Mouse (Mus musculus) hindbrain, embryonic 12.5 days (tissue): ENCODE results near the gene Txnrd1. TPM values are rescaled to one million over a fixed set of nuclear protein-coding genes. Genes with fewer than 3 reads are reported as not detected.

Experiments used
- ATAC-seq: fragments of 200-750 bp; cut with Nextera tagmentation; 2 replicates; pipeline ENCODE4 v1.8.0; 2017; ENCODE audit warnings: moderate TSS enrichment; ENCODE audit not compliant: low FRiP score
- H3K27ac ChIP-seq: fragments of 300-500 bp; sonication (generic); 2 replicates; pipeline ENCODE4 v1.5.1; 2016; ENCODE audit warnings: mild to moderate bottlenecking
- H3K27me3 ChIP-seq: fragments of 300-500 bp; sonication (generic); 2 replicates; pipeline ENCODE4 v1.6.1; 2016; ENCODE audit warnings: mild to moderate bottlenecking
- H3K36me3 ChIP-seq: fragments of 300-500 bp; sonication (generic); 2 replicates; pipeline ENCODE4 v1.6.1; 2016; ENCODE audit warnings: mild to moderate bottlenecking
- H3K4me1 ChIP-seq: fragments of 300-500 bp; sonication (generic); 2 replicates; pipeline ENCODE4 v1.6.1; 2016
- H3K4me2 ChIP-seq: fragments of 300-500 bp; sonication (generic); replicated peaks from 2 replicates; pipeline ENCODE4 v1.6.1; 2016; ENCODE audit warnings: mild to moderate bottlenecking
- H3K4me3 ChIP-seq: fragments of 300-500 bp; sonication (generic); 2 replicates; pipeline ENCODE4 v1.5.1; 2016; ENCODE audit warnings: mild to moderate bottlenecking
- H3K9ac ChIP-seq: fragments of 300-500 bp; sonication (generic); 2 replicates; pipeline ENCODE4 v1.6.1; 2016; ENCODE audit warnings: mild to moderate bottlenecking, moderate library complexity
- H3K9me3 ChIP-seq: fragments of 300-500 bp; sonication (generic); replicated peaks from 2 replicates; pipeline ENCODE4 v1.6.1; 2016; ENCODE audit warnings: mild to moderate bottlenecking
- whole genome bisulfite sequencing: fragments of 180-500 bp; shearing (Covaris S2); methylation state at CpG from one replicate; pipeline ENCODE4 v1.1.7; 2016; 5-methylcytosine and 5-hydroxymethylcytosine counted together
- polyA plus RNA-seq: library from polyadenylated mRNA; unstranded; fragments of >200 nt; fragmentation: Nextera tagmentation; extraction: Ambion mirVana; gene quantifications from 2 replicates; pipeline ENCODE4 v1.2.1, GENCODE M21; 2016

Txnrd1 gene
- polyA plus RNA-seq, 1 experiment from 2014 or later, result 155 TPM

GRCm38 (mm10) chr10:82876076-82876796 is 42.5 kb downstream of the Txnrd1 start:
- Histone ChIP-seq H3K9me3 (no peaks in the 10 kb centered on the region), H3K4me2 (no peak overlapping the region), H3K4me1 (peaks cover 5% of the 10 kb centered on the region; the same call in 1 of the 2 replicates), H3K4me3 (no peak overlapping the region), H3K27ac (no peak overlapping the region), H3K36me3 (peaks cover 68% of the 10 kb centered on the region), H3K9ac (no peak overlapping the region), H3K27me3 (no peaks in the 10 kb centered on the region)
- WGBS, result 81% methylated on average over 16 of the region's 16 CpGs
- ATAC-seq, result no peak

- Histone ChIP-seq H3K27me3 (no peaks in the 10 kb centered on the region), H3K9ac (no peak overlapping the region), H3K36me3 (peaks cover 90% of the 10 kb centered on the region), H3K27ac (no peak overlapping the region), H3K4me1 (no peaks in the 10 kb centered on the region; the same call in 1 of the 2 replicates), H3K9me3 (no peaks in the 10 kb centered on the region), H3K4me3 (no peak overlapping the region), H3K4me2 (no peak overlapping the region)
- 96% methylated on average over 6 of the region's 6 CpGs for WGBS
- ATAC-seq, result no peak
Observed at GRCm38 (mm10) chr10:82887354-82887753, 53.6 kb downstream of the Txnrd1 start.

GRCm38 (mm10) chr10:82888576-82888975 is 54.8 kb downstream of the Txnrd1 start:
- Histone ChIP-seq H3K4me3 (no peak overlapping the region), H3K9me3 (no peaks in the 10 kb centered on the region), H3K9ac (no peak overlapping the region), H3K27ac (no peak overlapping the region), H3K4me2 (no peak overlapping the region), H3K4me1 (peaks cover 7% of the 10 kb centered on the region), H3K27me3 (no peaks in the 10 kb centered on the region), H3K36me3 (peaks cover 89% of the 10 kb centered on the region)
- WGBS, result 86% methylated on average over 8 of the region's 8 CpGs
- ATAC-seq, result no peak

GRCm38 (mm10) chr10:82889447-82889973 is 55.8 kb downstream of the Txnrd1 start:
- H3K4me2 ChIP-seq, result no peak overlapping the region
- H3K27ac ChIP-seq, result no peak overlapping the region
- no peaks in the 10 kb centered on the region for H3K9me3 ChIP-seq
- no peaks in the 10 kb centered on the region for H3K27me3 ChIP-seq
- WGBS, result 87% methylated on average over 9 of the region's 9 CpGs
- peaks cover 10% of the 10 kb centered on the region for H3K4me1 ChIP-seq
- peaks cover 83% of the 10 kb centered on the region for H3K36me3 ChIP-seq
- ATAC-seq, result no peak
- no peak overlapping the region for H3K4me3 ChIP-seq
- H3K9ac ChIP-seq, result no peak overlapping the region

- Histone ChIP-seq H3K4me2 (no peak overlapping the region), H3K9me3 (no peaks in the 10 kb centered on the region), H3K4me1 (peaks cover 10% of the 10 kb centered on the region), H3K36me3 (peaks cover 79% of the 10 kb centered on the region), H3K4me3 (no peak overlapping the region), H3K27ac (no peak overlapping the region), H3K27me3 (no peaks in the 10 kb centered on the region), H3K9ac (no peak overlapping the region)
- WGBS, result 77% methylated on average over 2 of the region's 2 CpGs
- no peak for ATAC-seq
Observed at GRCm38 (mm10) chr10:82890936-82891335, 57.2 kb downstream of the Txnrd1 start.

GRCm38 (mm10) chr10:82891427-82891826 is 57.7 kb downstream of the Txnrd1 start:
- no peaks in the 10 kb centered on the region for H3K27me3 ChIP-seq
- peaks cover 79% of the 10 kb centered on the region for H3K36me3 ChIP-seq
- H3K4me1 ChIP-seq, result peaks cover 10% of the 10 kb centered on the region
- WGBS, result 85% methylated on average over 7 of the region's 7 CpGs
- ATAC-seq, result no peak
- no peaks in the 10 kb centered on the region for H3K9me3 ChIP-seq
- no peak overlapping the region for H3K27ac ChIP-seq
- H3K4me3 ChIP-seq, result no peak overlapping the region
- no peak overlapping the region for H3K9ac ChIP-seq
- no peak overlapping the region for H3K4me2 ChIP-seq

- Histone ChIP-seq H3K4me2 (no peak overlapping the region), H3K27me3 (no peaks in the 10 kb centered on the region), H3K4me3 (no peak overlapping the region), H3K36me3 (peaks cover 79% of the 10 kb centered on the region), H3K9me3 (no peaks in the 10 kb centered on the region), H3K4me1 (peaks cover 10% of the 10 kb centered on the region), H3K9ac (no peak overlapping the region), H3K27ac (no peak overlapping the region)
- 89% methylated on average over 9 of the region's 9 CpGs for WGBS
- no peak for ATAC-seq
Observed at GRCm38 (mm10) chr10:82892442-82893055, 58.8 kb downstream of the Txnrd1 start.

GRCm38 (mm10) chr10:82893872-82894650 is 60.3 kb downstream of the Txnrd1 start:
- Histone ChIP-seq H3K9me3 (no peaks in the 10 kb centered on the region), H3K4me3 (no peak overlapping the region), H3K4me2 (no peak overlapping the region), H3K9ac (no peak overlapping the region), H3K27ac (0 out of 2 replicates have a peak overlapping the region, but pooled peaks have one; percentile 5), H3K36me3 (peaks cover 77% of the 10 kb centered on the region), H3K27me3 (no peaks in the 10 kb centered on the region), H3K4me1 (peaks cover 10% of the 10 kb centered on the region)
- 76% methylated on average over 18 of the region's 18 CpGs for WGBS
- ATAC-seq, result no peak

- H3K27ac ChIP-seq, result no peak overlapping the region
- H3K36me3 ChIP-seq, result peaks cover 41% of the 10 kb centered on the region
- 93% methylated on average over 13 of the region's 13 CpGs for WGBS
Observed at GRCm38 (mm10) chr10:82897936-82898335, 64.2 kb downstream of the Txnrd1 start.

GRCm38 (mm10) chr10:82898893-82899292 is 65.1 kb downstream of the Txnrd1 start:
- H3K9ac ChIP-seq, result no peak overlapping the region
- 63% methylated on average over 7 of the region's 7 CpGs for WGBS
- no peak for ATAC-seq
- peaks cover 16% of the 10 kb centered on the region for H3K4me1 ChIP-seq
- no peak overlapping the region for H3K4me2 ChIP-seq
- no peaks in the 10 kb centered on the region for H3K9me3 ChIP-seq
- H3K4me3 ChIP-seq, result no peak overlapping the region
- H3K27me3 ChIP-seq, result no peaks in the 10 kb centered on the region
- peaks cover 33% of the 10 kb centered on the region for H3K36me3 ChIP-seq
- no peak overlapping the region for H3K27ac ChIP-seq

More at GRCm38 (mm10) chr10:82897936-82898335, 64.2 kb downstream of the Txnrd1 start:
- H3K9me3 ChIP-seq, result no peaks in the 10 kb centered on the region
- peaks cover 24% of the 10 kb centered on the region for H3K4me1 ChIP-seq
- no peak overlapping the region for H3K4me3 ChIP-seq
- H3K4me2 ChIP-seq, result no peak overlapping the region
- no peak for ATAC-seq
- H3K9ac ChIP-seq, result no peak overlapping the region
- H3K27me3 ChIP-seq, result no peaks in the 10 kb centered on the region

- Histone ChIP-seq H3K27me3 (0 out of 2 replicates have a peak, but pooled peaks cover 4% of the 10 kb centered on the region), H3K4me2 (0 out of 2 replicates have a peak overlapping the region, but pooled peaks have one; percentile 7), H3K27ac (no peak overlapping the region), H3K9me3 (no peaks in the 10 kb centered on the region), H3K36me3 (peaks cover 33% of the 10 kb centered on the region), H3K9ac (no peak overlapping the region), H3K4me1 (peaks cover 16% of the 10 kb centered on the region), H3K4me3 (no peak overlapping the region)
- peak; percentile 59 for ATAC-seq
- 50% methylated on average over 16 of the region's 16 CpGs for WGBS
Observed at GRCm38 (mm10) chr10:82899810-82900421, 66.2 kb downstream of the Txnrd1 start.
